Mouse (Mus musculus) stomach, embryonic 16.5 days (tissue): ENCODE data around the gene Mcm2. TPM values are rescaled to one million over a fixed set of nuclear protein-coding genes. Genes with fewer than 3 reads are reported as not detected.

Experiments
- ATAC-seq: fragments of 200-750 bp; cut with Nextera tagmentation; 2 replicates; pipeline ENCODE4 v1.8.0; 2017; ENCODE audit warnings: moderate number of reproducible peaks, moderate TSS enrichment; ENCODE audit not compliant: insufficient read depth, low FRiP score
- H3K27ac ChIP-seq: fragments of 300-500 bp; sonication (generic); 2 replicates; pipeline ENCODE4 v1.5.1; 2014; ENCODE audit warnings: low read length
- H3K27me3 ChIP-seq: fragments of 300-500 bp; sonication (generic); 2 replicates; pipeline ENCODE4 v1.6.1; 2014; ENCODE audit warnings: low read length, control low read depth, mixed read lengths; ENCODE audit not compliant: control insufficient read depth, insufficient read depth
- H3K36me3 ChIP-seq: fragments of 300-500 bp; sonication (generic); 2 replicates; pipeline ENCODE4 v1.6.1; 2014; ENCODE audit warnings: low read length; ENCODE audit not compliant: control insufficient read depth, insufficient read depth
- H3K4me1 ChIP-seq: fragments of 300-500 bp; sonication (generic); 2 replicates; pipeline ENCODE4 v1.6.1; 2014; ENCODE audit warnings: low read length, control low read depth, mixed read lengths; ENCODE audit not compliant: control insufficient read depth, insufficient read depth
- H3K4me2 ChIP-seq: fragments of 300-500 bp; sonication (generic); 2 replicates; pipeline ENCODE4 v1.6.1; 2014; ENCODE audit warnings: low read depth, low read length, mixed read lengths
- H3K4me3 ChIP-seq: fragments of 300-500 bp; sonication (generic); replicated peaks from 2 replicates; pipeline ENCODE4 v1.5.1; 2014; ENCODE audit warnings: mild to moderate bottlenecking, low read length
- H3K9ac ChIP-seq: fragments of 300-500 bp; sonication (generic); 2 replicates; pipeline ENCODE4 v1.6.1; 2014; ENCODE audit warnings: low read length
- H3K9me3 ChIP-seq: fragments of 300-500 bp; sonication (generic); replicated peaks from 2 replicates; pipeline ENCODE4 v1.6.1; 2016; ENCODE audit warnings: low read length, control low read depth; ENCODE audit not compliant: control insufficient read depth
- WGBS: fragments of 180-500 bp; shearing (Covaris S2); extraction: QIAGEN DNeasy Blood & Tissue Kit; methylation state at CpG from one replicate; pipeline ENCODE4 v1.1.7; 2014; 5-methylcytosine and 5-hydroxymethylcytosine counted together
- polyA plus RNA-seq: library from polyadenylated mRNA; unstranded; fragments of >200 nt; fragmentation: Nextera tagmentation; extraction: Ambion mirVana; gene quantifications from 2 replicates; pipeline ENCODE4 v1.2.1, GENCODE M21; 2015

Mcm2 gene
- 96.4 and 98.4 TPM in 2 replicates for polyA plus RNA-seq

DNA sequence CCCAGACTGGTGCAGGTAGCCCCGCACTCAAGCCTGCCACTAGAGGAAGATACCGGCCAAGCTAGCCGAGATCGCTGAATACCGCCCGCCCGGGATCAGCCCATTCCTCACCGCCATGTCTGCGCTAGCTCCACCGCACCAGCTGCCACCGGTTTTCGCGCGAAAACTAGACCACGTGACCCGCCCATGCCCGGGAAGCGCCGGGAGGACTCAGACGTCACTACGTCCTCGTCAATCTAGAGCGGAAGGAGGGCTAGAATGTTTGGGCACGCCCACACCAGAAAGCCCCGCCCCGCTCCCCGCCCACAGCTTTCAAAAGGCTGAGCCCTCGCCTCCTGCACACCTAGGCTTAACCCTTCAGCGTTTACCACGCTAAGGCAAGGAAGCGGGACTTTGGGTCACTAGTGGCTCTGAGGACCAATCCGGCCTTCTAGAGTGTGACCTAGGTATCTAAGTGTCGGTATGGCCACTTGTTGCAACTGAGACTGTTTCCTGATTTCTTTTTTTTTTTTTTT is at the start of gene Mcm2:
Gene Mcm2, minus strand, starts transcription at position 247 of the 515 bp plus-strand sequence.
- Histone ChIP-seq H3K4me1 (peaks cover 28% of the 10 kb centered on the region), H3K4me2 (peak within 1 kb of the TSS; percentile 72), H3K4me3 (peak within 1 kb of the TSS; percentile 71), H3K36me3 (peaks cover 3% of the 10 kb centered on the region; the same call in 1 of the 2 replicates), H3K9me3 (no peaks in the 10 kb centered on the region), H3K27me3 (no peaks in the 10 kb centered on the region), H3K27ac (peak within 1 kb of the TSS; percentile 77), H3K9ac (peak within 1 kb of the TSS; percentile 81)
- under 1% methylated on average over 33 of the region's 33 CpGs for WGBS
- peak; percentile 89 for ATAC-seq

- Histone ChIP-seq H3K9me3 (no peaks in the 10 kb centered on the region), H3K27me3 (no peaks in the 10 kb centered on the region), H3K4me1 (no peaks in the 10 kb centered on the region), H3K36me3 (no peaks in the 10 kb centered on the region), H3K9ac (no peak overlapping the region), H3K27ac (no peak overlapping the region), H3K4me3 (no peak overlapping the region), H3K4me2 (no peak overlapping the region)
- ATAC-seq: no peak
These were observed 49.2 kb upstream of the Mcm2 start for GRCm38 (mm10) chr6:88947771-88948170.

- WGBS: 74% methylated on average over 6 of the region's 6 CpGs
- H3K36me3 ChIP-seq: no peaks in the 10 kb centered on the region
- no peak overlapping the region for H3K9ac ChIP-seq
- H3K27ac ChIP-seq: no peak overlapping the region
- H3K27me3 ChIP-seq: no peaks in the 10 kb centered on the region
- H3K9me3 ChIP-seq: no peaks in the 10 kb centered on the region
- H3K4me3 ChIP-seq: no peak overlapping the region
- no peaks in the 10 kb centered on the region for H3K4me1 ChIP-seq
- no peak for ATAC-seq
- H3K4me2 ChIP-seq: no peak overlapping the region
These were observed 47.9 kb upstream of the Mcm2 start for GRCm38 (mm10) chr6:88946442-88946841.

DNA sequence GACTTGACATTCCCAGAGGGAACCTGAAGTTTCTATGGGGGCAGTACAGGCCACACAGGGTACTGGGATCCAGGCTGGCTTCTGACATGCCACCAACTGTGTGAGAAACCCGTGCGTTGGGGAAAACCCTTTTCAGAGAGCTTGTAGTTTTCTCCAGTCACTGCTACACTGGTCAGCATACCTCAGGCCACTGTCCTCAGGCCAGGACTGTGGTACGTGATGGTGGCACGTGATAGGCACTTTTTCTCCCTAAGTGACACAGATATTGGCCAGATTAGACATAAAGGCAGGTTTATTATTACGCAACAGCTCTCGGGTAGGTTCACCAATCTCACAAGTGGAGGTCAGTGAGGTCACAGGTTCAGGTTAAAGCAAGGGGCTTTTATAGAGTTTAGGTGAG is 45.1 kb upstream of the Mcm2 start:
- ATAC-seq: no peak
- no peaks in the 10 kb centered on the region for H3K9me3 ChIP-seq
- H3K4me2 ChIP-seq: no peak overlapping the region
- H3K4me1 ChIP-seq: no peaks in the 10 kb centered on the region
- no peak overlapping the region for H3K4me3 ChIP-seq
- H3K36me3 ChIP-seq: no peaks in the 10 kb centered on the region
- H3K27ac ChIP-seq: no peak overlapping the region
- WGBS: 75% methylated on average over 6 of the region's 6 CpGs
- H3K9ac ChIP-seq: no peak overlapping the region
- H3K27me3 ChIP-seq: no peaks in the 10 kb centered on the region

GRCm38 (mm10) chr6:88942595-88942994 is 44.0 kb upstream of the Mcm2 start:
- no peak for ATAC-seq
- 60% methylated on average over 8 of the region's 8 CpGs for WGBS
- Histone ChIP-seq H3K4me3 (no peak overlapping the region), H3K27ac (no peak overlapping the region), H3K4me2 (no peak overlapping the region), H3K9ac (no peak overlapping the region), H3K4me1 (no peaks in the 10 kb centered on the region), H3K9me3 (no peaks in the 10 kb centered on the region), H3K27me3 (no peaks in the 10 kb centered on the region), H3K36me3 (no peaks in the 10 kb centered on the region)

DNA sequence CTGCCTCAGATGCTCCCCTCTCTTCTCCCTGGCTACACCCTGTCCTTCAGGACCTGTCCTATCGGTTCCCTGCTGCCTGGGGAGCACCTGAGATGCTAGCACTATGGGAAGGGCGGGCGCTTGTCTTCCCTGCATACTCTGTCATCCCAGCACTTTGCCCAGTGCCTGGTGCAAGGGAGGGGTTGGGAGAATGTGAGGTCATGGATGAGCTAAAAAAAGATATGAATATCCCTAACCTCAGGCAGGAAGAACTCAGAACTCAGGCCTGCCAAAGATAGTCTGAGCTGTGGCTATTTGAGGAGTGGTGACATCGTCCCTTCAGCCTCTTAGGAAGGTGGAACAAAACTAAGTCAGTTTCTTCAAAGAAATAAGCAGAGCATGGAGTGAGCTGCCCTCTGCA is 43.0 kb upstream of the Mcm2 start:
- Histone ChIP-seq H3K9me3 (no peaks in the 10 kb centered on the region), H3K4me1 (no peaks in the 10 kb centered on the region), H3K27me3 (no peaks in the 10 kb centered on the region), H3K27ac (no peak overlapping the region), H3K9ac (no peak overlapping the region), H3K36me3 (no peaks in the 10 kb centered on the region), H3K4me2 (no peak overlapping the region), H3K4me3 (no peak overlapping the region)
- WGBS: 73% methylated on average over 4 of the region's 4 CpGs
- no peak for ATAC-seq

DNA sequence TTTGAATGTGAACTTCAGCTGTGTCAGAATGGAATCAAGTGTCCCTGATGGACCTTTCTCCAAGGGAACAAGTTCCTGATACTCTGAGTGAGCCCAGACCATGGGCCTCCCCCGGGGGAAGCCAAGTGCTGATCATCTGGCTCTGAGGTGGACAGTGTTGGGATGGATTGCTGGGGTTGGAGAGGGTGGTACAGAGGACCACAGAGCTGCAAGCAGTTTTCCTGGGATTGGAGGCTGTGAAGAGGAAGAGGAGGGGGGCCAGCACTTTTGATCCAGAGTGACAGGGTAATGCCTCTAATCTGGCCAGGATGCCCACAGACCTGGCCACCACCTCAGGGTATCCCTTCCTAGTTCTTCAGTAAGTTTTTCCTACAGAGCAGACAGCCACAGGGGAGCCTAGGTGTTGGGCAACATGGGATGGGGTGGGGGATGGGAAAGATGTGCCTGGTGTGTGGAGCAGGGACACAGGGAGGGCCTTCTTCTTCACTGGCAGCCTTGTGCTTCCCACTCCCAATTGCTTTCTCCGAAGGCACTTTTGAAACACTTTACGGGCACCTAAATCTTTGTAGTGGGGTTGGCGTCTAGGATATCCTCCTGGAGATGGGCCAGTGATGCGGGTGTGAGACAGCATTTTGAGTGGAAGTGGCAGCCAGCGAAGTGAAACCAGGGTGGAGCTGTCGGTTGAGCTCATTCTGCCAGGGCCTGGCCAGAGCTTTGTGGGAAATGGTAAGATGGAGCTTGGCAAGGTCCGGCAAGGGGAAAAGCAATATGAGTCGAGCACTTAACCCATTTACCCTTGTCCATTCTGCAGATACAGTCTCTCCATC is 41.7 kb upstream of the Mcm2 start:
- no peak for ATAC-seq
- Histone ChIP-seq H3K9ac (no peak overlapping the region), H3K27me3 (no peaks in the 10 kb centered on the region), H3K4me1 (no peaks in the 10 kb centered on the region), H3K4me3 (no peak overlapping the region), H3K36me3 (no peaks in the 10 kb centered on the region), H3K27ac (no peak overlapping the region), H3K9me3 (no peaks in the 10 kb centered on the region), H3K4me2 (no peak overlapping the region)
- 83% methylated on average over 9 of the region's 9 CpGs for WGBS

DNA sequence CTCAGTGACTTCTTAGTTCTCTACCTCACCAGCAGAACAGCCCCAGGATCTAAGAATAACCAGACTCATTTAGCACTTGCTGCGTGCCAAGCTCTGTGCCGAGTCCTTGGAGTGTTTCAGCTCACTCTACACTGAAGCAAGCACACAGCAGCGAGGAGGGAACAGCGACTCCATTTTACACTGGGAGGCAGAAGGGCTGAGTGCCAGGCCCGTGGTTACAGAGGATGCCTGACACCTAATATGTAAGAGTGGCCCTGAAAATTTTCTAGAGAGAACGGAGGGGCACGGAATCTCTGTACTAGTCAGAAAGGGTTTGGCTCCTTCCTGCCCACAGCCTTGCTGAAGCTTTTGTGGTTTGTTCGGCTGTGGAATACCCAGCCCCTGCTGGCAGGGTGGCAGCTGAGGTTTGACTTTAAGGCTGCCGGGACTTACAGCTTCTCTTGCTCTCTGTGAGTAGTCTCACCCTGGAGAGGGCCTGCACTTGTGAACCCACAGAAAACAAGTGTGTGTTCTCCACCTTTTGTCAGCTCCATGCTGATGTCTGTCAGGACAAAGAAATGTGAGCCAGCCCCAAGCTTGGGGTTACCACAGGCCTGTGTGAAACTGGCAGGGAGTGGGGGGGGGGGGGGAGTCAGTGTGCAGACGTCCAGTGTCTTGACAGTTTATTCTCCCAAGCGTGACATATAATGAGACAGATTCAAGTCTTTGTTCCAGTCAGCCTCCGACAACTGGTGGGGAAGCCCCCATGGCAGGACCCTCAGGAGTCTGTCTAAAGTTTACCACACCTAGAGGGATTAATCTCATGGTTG is 40.9 kb upstream of the Mcm2 start:
- no peaks in the 10 kb centered on the region for H3K27me3 ChIP-seq
- 54% methylated on average over 12 of the region's 12 CpGs for WGBS
- H3K9ac ChIP-seq: no peak overlapping the region
- H3K27ac ChIP-seq: no peak overlapping the region
- no peak overlapping the region for H3K4me2 ChIP-seq
- no peak for ATAC-seq
- H3K36me3 ChIP-seq: no peaks in the 10 kb centered on the region
- H3K4me3 ChIP-seq: no peak overlapping the region
- H3K4me1 ChIP-seq: peaks cover 7% of the 10 kb centered on the region
- H3K9me3 ChIP-seq: no peaks in the 10 kb centered on the region

GRCm38 (mm10) chr6:88938664-88939055 is 40.1 kb upstream of the Mcm2 start:
- Histone ChIP-seq H3K4me2 (no peak overlapping the region), H3K27me3 (no peaks in the 10 kb centered on the region), H3K36me3 (no peaks in the 10 kb centered on the region), H3K27ac (no peak overlapping the region), H3K9me3 (no peaks in the 10 kb centered on the region), H3K9ac (no peak overlapping the region), H3K4me1 (peaks cover 11% of the 10 kb centered on the region), H3K4me3 (no peak overlapping the region)
- WGBS: 59% methylated on average over 5 of the region's 5 CpGs
- no peak for ATAC-seq
